Mouse (Mus musculus) T-helper 2 cell (primary cell): ENCODE data around the gene Anxa6.

Experiments used
- in situ Hi-C: fragments of 300-600 bp; cut with MboI, MseI; formaldehyde crosslinking; loops from one replicate; pipeline ENCODE4 v1.15.1; 2025; ENCODE audit warnings: high pct_unique_total_duplicates

Gene Anxa6

DNA sequence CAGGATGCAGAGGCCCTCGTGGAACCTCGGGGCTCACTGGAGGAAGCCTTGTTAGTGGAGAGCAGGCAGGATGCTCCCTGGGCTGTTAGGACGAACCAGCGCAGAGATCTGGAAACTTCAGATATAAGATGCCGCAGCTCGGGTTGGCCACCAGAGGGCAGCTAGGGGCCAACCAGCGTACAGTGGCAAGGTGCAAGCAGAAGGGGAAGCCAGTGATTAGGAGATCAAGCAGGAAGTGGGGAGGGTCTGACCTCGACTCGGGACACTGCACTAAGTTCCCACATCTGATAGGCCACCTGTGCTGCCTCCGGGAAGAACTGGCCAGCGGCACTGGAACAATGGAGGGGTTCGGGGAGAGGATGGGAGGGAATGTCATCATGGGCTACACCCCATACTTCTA lies 35.0 kb downstream of the Anxa6 start:
- in situ Hi-C loops = no loop called here

DNA sequence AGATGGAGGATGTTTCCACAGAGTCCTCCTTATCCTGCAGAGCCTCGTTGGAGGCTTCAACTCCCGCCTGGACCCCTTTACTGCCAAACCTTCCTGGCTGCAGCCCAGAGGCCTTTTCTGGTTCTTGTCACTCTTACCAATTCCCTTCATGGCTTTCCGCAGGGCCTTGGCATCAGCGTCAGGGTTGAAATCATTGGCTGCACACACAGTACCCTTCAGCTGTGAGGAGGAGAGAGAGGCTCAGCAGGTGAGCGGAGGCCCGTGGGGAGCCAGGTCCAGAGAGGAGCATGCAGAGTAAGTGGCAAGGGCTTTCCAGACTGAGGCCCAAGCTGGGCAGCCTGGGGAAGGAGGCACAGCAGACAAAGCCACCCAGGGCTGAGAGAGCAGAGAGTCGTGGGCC lies 37.1 kb downstream of the Anxa6 start:
- in situ Hi-C loops = no loop called here

DNA sequence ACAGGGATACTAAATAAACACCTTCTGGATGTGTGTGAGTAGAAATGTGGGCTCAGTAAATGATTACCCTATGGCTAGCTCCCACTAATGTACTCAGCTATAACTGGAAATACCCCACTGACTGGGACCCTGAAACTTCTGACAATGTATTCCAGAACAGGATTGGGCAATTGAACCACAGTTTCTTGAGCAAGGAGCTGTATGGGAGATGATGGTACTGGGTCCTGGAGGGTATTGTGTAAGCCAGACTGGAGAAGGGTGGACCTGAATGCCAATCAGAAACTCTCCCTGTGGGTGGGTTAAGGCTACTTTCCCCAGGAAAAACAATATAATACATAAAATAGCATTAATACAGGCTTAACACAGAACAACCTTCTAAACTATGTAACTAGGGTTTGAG lies 43.3 kb downstream of the Anxa6 start:
- in situ Hi-C loops = no loop called here

DNA sequence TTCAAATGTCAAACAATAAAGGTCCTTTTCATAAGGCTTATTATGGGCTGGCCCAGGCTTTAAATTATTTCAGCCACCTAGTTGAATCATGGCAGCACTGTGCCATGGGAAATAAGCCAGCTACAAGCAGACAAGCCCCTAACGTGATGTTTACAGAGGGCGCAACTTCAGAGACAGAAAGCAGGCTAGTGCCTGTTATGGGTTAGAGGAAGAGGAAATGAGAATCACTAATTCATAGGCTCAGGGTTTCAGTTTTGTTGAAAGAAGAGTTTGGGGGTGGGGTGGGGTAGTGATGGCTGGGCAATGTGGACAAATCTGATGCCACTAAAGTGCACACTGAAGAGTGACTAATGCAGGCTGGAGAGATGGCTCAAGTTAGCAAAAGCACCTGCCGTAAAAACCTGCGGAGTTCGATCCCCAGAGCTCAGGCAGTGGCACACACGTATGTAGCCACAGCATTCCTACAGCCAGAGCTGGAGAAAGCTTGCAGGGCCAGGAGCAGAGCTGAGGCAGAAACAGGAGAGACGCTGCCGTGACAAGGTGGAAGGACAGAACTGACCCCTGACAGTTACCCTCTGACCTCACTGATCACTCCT lies 44.4 kb downstream of the Anxa6 start:
- in situ Hi-C loops = no loop called here

DNA sequence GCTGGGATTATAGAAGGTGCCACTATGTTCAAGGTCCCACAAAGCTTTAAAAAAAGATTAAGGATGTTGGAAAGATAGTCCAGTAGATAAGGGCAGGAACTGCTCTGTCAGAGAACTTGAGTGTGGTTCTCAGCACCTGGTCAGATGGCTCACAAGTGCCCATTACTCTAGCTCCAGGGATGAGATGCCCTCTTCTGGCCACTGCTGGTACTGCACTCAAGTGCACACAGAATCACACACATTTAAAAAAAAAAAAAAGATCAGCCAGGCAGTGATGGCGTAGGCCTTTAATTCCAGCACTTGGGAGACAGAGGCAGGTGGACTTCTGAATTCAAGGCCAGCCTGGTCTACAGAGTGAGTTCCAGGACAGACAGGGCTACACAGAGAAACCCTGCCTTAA lies 45.3 kb downstream of the Anxa6 start:
- in situ Hi-C loops = no loop called here

DNA sequence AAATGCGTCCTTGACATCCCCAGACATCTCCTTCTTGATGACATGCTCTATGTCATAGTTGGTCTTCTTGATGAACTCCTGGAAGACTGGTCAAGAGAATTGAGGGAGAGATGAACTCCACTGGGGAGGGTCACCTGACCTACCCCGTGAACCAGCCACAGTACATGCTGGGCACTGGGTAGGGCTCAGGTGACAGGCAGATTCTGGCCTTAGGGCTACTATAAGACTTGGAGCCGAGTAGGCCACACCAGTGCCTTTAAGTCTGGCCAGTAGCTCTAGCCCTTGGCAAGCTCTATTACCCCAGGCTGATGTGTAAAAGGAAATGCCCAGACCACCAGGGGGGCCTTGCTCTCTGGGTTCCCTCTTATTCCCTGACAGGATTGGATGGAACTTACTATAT lies 48.2 kb downstream of the Anxa6 start:
- in situ Hi-C loops = no loop called here

DNA sequence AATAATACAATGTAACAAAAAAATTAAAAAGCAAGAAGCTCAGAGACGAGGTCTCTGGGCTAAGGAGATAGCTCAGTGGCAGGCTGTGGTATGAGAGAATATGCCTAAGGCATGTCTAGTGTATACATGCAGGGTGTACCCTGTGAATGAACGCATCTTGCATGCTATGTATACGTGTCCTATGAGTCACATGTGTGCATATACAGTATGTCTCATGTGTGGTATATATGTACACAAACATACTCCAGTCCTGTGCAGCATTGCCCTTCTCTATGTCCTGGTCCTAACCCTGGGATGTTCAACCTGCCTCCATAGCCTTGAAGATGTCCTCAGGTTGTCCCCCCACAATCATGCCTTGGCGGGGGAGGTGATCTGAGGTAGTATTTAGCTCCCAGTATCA lies 48.7 kb downstream of the Anxa6 start:
- in situ Hi-C loops = loop anchor here (5.0 kb wide), 2 partner anchors 52 to 102 kb away; no protein-coding TSS in a partner anchor

DNA sequence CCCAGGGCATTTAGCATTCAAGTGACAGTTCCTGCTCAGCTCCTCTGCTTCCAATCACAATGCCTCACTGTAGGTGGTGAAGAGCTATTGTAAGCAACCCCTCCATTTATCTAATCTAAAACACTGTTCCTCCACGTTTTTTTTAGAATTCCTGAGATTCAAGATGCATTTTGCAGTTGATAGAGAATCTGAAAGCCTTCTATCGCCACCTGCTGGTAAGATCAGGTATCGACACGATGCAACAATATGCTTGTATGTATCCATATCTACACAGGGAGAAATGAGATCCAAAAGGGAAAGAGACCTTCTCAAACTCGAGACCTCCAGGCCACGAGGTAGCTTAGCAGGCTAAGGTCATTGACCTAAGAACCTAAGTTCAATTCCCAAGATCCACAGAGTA lies 49.2 kb downstream of the Anxa6 start:
- in situ Hi-C loops = loop anchor here (5.0 kb wide), 2 partner anchors 52 to 102 kb away; no protein-coding TSS in a partner anchor

DNA sequence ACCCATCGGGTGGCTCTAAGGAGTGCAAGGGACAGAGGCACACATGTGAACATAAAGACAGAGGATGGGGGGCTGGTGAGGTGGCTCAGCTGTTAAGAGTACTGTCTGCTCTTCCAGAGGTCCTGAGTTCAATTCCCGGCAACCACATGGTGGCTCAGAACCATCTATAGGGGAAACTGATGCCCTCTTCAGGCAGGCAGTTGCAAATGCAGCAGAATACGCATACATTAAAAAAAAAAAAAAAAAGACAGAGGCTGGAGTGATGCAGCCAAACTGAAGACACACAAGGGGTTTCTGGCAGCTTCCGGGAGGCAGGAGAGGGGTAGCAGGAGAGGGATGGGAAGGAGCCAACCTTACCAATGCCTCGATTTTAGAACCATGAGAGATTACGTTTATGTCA lies 50.7 kb downstream of the Anxa6 start:
- in situ Hi-C loops = loop anchor here (5.0 kb wide), 2 partner anchors 50 to 100 kb away; no protein-coding TSS in a partner anchor

DNA sequence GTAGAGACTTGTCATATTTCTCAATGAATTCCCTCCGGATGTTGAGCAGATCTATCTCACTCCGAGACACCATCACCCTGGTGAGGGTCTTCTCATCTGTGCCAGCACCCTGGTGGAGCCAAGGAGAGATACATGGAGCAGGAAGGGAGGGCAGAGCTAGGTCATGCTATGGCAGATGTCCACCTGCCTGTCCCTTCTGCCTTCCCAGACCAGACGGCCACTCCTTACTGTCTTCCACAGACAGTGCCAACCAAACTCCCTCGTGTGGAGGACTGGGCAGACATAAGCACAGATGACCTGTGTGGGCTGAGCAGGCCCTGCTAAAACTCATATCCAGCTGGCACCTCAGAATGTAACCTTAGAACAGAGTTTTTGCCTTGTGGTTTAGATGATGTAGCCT lies 51.6 kb downstream of the Anxa6 start:
- in situ Hi-C loops = loop anchor here (5.0 kb wide), 2 partner anchors 49 to 99 kb away; no protein-coding TSS in a partner anchor

DNA sequence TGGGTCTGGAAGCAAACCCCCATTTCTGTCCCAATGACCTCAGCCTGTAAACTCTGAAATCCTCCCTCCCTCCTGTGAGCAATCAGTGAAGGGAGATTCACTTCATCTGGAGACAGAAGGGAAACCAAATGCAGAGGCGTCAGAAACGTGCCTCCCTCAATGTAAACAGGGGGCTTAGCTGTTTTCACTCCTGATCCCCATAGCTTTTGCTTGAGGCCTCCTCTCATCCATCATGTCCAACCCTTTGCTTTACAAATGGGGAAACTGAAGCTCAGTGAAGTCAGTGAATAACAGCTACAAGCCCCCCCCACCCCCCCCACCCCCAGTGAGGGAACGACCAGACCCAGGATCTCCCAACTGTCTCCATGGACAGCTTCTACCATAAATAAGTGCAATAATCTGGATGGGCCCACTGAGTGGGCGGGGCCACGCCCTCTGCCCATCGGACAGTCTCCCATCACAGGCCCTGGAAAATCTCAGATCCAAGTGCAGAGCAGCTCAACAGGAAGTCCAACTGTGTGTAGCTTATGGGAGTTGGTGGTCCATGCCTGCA lies 55.8 kb downstream of the Anxa6 start:
- in situ Hi-C loops = no loop called here

DNA sequence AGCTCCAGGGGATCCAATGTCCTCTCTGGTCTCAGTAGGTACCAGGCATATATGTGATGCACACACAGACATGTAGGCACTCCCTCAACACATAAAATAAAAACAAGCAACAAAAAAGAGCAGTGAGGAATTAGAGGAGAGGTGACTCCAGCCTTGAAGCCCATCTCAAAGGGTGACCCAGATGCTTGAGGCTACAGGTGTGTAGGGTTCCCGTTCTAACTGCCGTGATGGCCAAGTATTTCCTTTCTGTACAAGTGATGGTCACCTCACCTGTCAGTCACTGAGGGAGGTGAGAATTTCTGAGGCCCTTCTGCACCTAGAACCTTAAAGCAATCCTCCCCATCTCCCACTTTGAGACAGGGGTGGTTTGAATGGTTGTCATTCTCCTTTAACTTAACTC lies 56.9 kb downstream of the Anxa6 start:
- in situ Hi-C loops = no loop called here

DNA sequence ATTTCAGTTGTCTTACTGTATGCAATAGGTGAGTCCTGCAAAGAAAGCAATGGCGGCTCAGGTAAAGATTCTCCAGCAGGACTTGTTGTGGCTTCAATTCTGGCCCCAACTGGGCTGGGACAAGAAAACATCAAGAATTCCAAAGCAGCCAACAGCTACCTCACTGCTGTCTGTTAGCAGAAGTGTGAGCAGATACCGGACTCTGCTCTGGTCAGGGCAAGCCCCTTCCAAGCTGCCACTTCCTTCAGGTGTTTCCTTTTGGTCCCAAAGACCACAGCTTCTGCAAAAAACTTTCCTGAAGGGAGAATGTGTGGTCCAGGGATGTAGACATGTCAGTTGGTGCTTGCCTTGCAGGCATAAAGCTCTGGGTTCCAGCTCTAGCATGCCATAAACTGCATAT lies 57.5 kb downstream of the Anxa6 start:
- in situ Hi-C loops = no loop called here

DNA sequence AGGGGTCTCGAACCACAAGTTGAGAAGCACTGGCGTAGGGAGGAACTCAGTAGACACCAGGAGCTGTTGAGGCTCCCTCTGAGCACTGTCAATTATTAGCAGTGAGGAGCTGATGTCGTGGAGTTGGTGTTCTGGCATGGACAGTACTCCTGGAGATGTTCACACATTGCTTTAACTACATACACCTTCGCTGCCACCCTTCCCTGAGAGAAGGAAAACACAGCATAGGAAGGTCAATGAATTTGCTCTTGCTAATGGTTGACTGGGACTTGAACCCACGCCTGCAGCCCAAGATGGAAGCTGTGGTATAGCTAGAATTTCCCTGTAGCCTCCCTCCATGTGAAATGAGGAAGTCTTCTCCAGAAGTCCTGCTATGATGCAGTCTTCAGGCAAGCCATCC lies 57.9 kb downstream of the Anxa6 start:
- in situ Hi-C loops = no loop called here

DNA sequence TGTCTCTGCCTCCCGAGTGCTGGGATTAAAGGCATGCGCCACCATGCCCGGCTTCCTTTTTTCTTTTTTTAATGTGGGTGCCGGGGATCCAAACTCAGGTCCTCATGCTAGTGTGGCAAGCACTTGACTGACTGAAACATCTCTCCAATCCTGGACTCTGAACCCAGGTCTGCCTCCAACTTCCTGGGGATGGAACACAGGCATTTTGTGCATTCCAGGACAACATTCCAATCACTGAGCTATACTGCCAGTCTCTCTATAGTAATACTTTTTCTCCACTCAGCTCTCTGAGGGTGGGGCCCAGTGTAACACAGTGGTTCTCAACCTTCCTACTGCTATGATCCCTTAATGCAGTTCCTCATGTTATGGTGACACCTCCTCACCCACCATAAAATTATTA lies 58.6 kb downstream of the Anxa6 start:
- in situ Hi-C loops = no loop called here

DNA sequence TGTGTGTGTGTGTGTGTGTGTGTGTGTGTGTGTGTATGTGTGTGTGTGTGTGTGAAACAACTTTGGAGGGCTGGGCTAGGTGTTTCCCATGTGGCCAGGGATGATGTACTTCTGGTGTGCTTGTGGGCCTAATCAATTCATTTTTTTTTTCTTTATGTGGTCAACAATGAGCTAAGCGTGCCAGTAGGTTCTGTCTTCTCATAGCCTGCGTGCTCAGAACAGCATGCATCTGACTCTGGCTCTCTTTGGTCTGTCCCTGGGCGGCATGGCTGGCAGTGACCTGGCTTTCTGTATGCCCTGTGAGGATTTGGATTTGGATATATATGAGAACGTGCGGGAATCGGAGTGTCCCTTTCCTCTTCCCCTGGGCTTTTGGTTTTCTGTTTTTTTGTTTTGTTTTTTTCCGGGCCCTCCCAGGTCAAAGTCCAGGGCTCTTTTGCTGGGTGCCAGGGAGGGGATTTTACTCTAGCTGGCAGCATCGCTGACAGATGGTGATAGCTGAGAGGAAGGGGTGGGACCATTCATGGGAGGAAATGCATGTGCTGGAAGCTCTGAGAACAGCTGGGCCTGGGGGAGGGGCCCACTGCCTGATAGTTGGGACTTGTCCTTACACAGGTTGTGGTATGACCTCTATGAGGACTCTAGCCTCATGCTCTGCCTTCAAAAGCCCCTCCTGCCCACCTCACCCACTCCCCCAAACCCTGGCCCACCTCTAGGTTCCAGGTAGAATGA lies 59.6 kb downstream of the Anxa6 start:
- in situ Hi-C loops = no loop called here

DNA sequence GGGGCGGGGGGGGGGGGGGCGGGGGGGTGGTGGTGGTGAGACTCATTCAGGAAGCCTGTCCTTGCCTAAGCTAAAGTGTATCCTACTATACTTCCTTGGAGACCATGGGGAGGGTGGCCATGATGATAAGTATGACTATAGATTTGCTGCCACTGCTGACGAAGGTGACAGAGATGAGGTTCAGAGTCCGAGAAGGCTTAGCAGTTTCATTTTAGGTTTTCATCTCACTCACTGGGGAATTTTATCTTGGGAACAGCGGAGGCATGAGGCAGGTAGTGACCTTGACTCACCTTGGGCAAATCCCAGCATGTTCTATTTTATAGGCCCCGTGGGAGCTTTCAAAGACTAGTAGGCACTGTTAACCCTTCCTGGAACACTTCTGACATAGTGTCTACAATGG lies 60.5 kb downstream of the Anxa6 start:
- in situ Hi-C loops = no loop called here

DNA sequence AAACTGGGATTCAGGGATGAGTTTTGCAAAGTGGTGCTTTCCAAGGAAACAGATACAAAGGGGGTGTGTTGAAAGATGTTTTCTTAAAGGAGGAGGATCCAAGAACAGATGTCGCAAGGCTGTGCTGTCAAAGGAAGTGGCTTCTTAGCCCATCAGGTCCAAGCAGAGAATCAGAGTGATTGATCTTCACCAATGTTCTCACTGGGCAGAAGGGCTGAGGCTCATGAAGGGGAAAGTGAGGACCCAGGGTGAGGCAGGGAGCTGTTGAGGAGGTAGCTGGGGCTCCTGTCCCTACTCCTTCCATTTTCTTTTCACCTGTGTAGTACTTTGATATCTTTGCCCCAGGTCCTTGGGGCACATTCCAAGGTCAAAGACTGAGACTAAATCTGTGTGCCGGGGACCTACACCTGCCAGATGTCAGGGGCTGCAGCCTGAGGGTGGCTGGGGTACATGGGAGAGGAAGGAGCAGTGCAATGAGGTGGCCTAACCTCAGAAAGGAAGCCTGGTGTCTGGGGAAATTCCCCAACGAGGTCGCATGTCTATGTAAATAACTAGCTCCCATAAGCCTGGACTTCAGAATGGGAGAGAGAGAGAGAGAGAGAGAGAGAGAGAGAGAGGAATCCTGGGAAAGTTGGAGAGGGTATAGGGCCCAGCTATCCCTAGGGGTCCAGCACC lies 61.1 kb downstream of the Anxa6 start:
- in situ Hi-C loops = no loop called here

DNA sequence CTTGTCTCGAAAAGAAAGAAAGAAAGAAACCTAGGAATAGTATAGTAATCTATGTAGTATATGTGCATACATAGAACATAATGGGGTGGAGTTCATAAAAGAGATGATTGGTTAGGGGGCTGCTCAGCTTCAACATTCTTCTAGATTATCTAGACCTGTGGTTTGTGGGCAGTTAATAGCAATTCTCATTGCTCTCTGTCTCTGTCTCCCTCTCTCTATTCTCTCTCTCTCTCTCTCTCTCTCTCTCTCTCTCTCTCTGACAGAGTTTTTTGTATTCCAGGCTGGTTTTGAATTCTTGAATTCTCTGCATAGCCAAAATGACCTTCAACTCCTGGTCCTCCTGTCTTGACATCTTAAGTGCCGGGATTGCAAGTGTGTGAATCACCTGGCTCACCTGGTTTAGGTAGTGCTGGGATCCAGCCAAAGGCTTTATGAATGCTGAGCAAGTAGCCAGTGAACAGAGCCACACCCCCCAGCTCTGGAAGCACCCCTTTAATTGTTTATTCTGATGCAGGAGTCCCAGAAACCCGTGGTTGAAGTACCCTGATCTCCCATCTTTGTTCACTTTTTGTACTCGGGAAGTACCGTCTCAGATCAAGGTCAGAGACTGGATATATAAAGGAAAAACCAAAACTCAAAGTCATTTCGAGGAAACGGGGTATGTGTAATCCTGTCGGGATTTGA lies 61.7 kb downstream of the Anxa6 start:
- in situ Hi-C loops = no loop called here

DNA sequence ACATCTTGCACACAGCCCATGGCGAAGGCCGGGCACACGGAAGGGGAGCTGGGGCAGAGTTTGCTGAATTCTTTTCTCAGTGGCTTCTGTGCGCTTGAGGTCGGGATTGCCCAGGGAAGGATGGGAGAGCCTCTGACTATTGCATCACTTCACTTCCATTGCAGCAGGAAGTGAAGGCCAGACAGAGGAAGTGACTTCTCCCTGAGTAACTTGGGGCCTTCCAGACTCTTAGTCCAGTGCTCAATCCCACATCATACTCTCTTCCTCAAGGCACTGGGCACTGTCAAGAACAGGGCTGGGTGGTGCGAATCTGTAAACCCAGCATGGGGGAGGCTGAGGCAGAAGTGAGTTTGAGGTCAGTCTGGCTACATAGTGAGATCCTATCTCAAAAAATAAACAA lies 68.0 kb downstream of the Anxa6 start:
- in situ Hi-C loops = no loop called here

DNA sequence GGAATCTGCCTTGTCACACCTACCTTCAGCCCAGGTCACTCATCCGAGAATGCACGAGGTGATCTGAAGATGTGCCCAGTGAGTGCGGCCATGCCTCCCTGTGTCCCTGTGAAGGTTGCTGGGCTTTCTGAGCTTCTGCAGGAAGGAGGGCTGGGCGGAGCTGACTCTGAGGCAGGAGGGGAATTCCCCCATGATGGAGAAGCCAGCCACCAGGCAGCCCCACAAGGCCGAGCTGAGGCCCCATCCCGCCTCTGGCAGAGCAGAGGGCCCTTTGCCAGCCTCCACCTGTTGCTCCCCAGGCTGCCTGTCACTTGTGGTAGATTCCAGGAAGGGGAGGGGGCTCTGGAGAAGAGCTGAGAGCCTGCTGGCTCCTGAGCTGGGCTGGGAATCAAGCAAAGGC lies 70.4 kb downstream of the Anxa6 start, which contains the start of gene Tnip1:
Gene Tnip1, minus strand, starts transcription at position 108 of the 400 bp plus-strand sequence.
- in situ Hi-C loops = no loop called here

DNA sequence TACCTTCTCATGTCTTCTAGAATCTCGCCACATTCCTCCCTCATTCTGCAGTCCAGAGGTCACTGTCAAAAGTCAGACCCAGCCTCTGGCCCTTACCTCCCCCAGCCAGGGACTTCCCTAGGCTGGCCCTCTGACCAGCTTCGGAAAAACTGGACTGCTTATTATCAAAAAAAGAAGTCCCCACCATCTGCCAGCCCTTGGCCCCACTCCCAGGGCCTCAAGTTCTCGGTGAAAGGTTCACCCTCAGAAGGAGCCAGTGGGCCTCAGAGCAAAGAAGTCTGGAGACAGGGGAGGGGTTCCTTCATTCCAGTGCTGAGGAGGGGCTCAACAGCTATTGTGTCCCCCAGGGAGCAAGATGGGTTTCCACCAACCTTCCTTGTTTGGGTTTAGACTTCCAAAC lies 71.3 kb downstream of the Anxa6 start:
- in situ Hi-C loops = no loop called here
